Mouse (Mus musculus): Measurements from ENCODE around the gene Elavl1. TPM values are rescaled to one million over a fixed set of nuclear protein-coding genes. Genes with fewer than 3 reads are reported as not detected.

Elavl1 gene
- polyA plus RNA-seq, 1 experiment from 2014 or later = 88.6 TPM

DNA sequence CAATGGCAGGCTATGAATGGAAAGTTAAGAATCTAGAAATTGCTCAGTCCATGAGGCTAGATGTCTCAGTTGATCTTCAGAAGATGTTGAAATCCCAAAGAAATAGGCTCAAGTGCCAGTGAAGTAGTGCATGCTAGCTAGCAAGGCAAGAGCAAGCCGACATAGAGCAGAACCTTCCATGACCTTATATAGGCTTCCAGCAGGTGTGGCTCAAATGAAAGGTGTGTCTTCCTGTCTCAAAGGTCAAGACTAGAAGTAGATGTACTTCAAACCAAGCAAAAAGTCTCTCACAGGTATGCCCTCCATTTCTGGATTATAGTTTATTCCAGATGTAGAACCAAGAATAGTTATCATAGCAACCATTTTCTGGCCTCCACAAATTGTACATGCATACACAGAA is 8.8 kb upstream of the Elavl1 start:
- no peak for TF ChIP-seq CTCF (IDR thresholded peaks at IDR 0.05; ENCODE audit: low read depth)

DNA sequence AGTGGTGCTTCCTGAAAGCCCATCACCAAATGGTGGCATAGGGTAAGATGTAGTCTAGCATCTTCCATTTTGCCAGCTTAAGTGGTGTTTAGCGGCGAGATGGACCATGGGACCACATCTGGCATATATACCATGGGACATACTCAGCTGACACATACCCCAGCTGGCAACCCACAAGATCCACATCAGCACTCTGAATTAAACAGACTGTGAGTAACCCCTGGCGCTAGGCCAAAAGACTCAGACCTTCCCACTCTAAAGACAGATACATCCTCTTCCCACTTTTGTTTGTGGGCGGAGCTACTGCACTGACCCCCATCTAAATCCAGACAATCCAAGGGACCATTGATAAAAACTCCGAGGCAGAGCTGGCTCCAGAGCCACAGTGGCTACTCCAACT is 3.8 kb upstream of the Elavl1 start:
- Histone ChIP-seq H3K9ac (ENCODE audit: low read length) (no peak overlapping the region), H3K27ac (replicated peaks) (no peak overlapping the region), H3K9me3 (ENCODE audit: control insufficient read depth, low read length) (no peaks in the 10 kb centered on the region), H3K4me1 (replicated peaks; ENCODE audit: control insufficient read depth, insufficient read depth) (no peaks in the 10 kb centered on the region), H3K4me2 (replicated peaks; ENCODE audit: low read depth) (no peak overlapping the region), H3K4me3 (ENCODE audit: low read depth, low read length) (no peak overlapping the region), H3K27me3 (ENCODE audit: control insufficient read depth, insufficient read depth, low read length) (no peaks in the 10 kb centered on the region), H3K36me3 (ENCODE audit: control insufficient read depth, insufficient read depth, low read length) (peaks cover 24% of the 10 kb centered on the region)
- WGBS = 84% methylated on average over 5 of the region's 5 CpGs
- TF ChIP-seq EP300 (optimal IDR thresholded peaks at IDR 0.05) = no peak
- no peak for TF ChIP-seq CTCF (IDR thresholded peaks at IDR 0.05; ENCODE audit: low read depth)
- DNase-seq (ENCODE audit: low spot score) (no peak), ATAC-seq (ENCODE audit: low FRiP score, low TSS enrichment) (no peak)

More for the DNA sequence above, 8.8 kb upstream of the Elavl1 start:
- DNase-seq (ENCODE audit: low spot score) (no peak), ATAC-seq (ENCODE audit: low FRiP score, low TSS enrichment) (no peak)
- H3K9ac ChIP-seq (ENCODE audit: low read length) = no peak overlapping the region
- H3K36me3 ChIP-seq (ENCODE audit: control insufficient read depth, insufficient read depth, low read length) = peaks cover 17% of the 10 kb centered on the region
- 92% methylated on average over 1 of the region's 1 CpGs for WGBS
- H3K27me3 ChIP-seq (ENCODE audit: control insufficient read depth, insufficient read depth, low read length) = no peaks in the 10 kb centered on the region
- H3K4me2 ChIP-seq (replicated peaks; ENCODE audit: low read depth) = no peak overlapping the region
- H3K4me1 ChIP-seq (replicated peaks; ENCODE audit: control insufficient read depth, insufficient read depth) = no peaks in the 10 kb centered on the region
- no peak overlapping the region for H3K4me3 ChIP-seq (ENCODE audit: low read depth, low read length)
- no peak overlapping the region for H3K27ac ChIP-seq (replicated peaks)
- H3K9me3 ChIP-seq (ENCODE audit: control insufficient read depth, low read length) = no peaks in the 10 kb centered on the region

DNA sequence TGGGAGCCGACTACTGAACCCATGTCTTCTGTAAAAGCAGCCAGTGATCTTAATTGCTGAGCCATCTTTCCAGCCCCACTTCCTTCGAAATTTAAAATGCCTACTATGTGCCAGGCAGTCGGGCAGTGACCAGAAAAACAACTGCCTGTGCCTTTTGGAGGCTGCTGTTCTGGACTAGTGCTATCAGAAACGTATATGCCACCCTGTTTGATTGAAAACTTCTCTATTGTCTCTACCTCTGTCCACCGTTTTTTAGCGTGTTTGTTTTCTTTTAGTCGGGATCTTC is 481 bp upstream of the Elavl1 start:
- WGBS = 31% methylated on average over 7 of the region's 7 CpGs
- TF ChIP-seq EP300 (optimal IDR thresholded peaks at IDR 0.05) (no peak), CTCF (IDR thresholded peaks at IDR 0.05; ENCODE audit: low read depth) (no peak)

DNA sequence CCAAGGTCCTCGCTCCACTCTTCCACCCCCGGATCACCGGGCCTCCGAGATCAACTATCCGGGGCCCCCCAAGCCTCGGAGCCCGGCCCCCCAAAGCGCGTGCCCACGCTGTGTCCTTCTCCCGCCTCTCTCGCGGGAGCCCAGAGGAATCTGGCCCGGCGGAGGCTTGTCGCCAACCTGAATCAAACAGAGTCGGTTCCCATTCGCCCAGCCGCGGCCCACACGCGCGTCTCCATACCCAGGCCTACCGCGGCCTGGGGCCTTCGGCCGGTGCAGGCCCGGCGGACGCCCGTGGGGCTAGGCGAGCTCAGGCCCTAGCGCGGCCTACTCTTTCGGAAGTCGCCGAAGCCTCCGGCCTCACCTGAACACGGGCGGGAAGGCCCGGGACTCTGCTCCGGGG is 688 bp downstream of the Elavl1 start:
- Histone ChIP-seq H3K4me1 (replicated peaks; ENCODE audit: control insufficient read depth, insufficient read depth) (peaks cover 4% of the 10 kb centered on the region; the same call in 1 of the 2 replicates), H3K9me3 (ENCODE audit: control insufficient read depth, low read length) (no peaks in the 10 kb centered on the region), H3K27me3 (ENCODE audit: control insufficient read depth, insufficient read depth, low read length) (no peaks in the 10 kb centered on the region), H3K36me3 (ENCODE audit: control insufficient read depth, insufficient read depth, low read length) (peaks cover 14% of the 10 kb centered on the region), H3K4me2 (replicated peaks; ENCODE audit: low read depth) (peak overlapping the region; percentile 53), H3K4me3 (ENCODE audit: low read depth, low read length) (peak overlapping the region; percentile 99), H3K9ac (ENCODE audit: low read length) (peak overlapping the region; percentile 98), H3K27ac (replicated peaks) (peak overlapping the region; percentile 92)
- TF ChIP-seq EP300 (optimal IDR thresholded peaks at IDR 0.05) (no peak), CTCF (IDR thresholded peaks at IDR 0.05; ENCODE audit: low read depth) (no peak)
- DNase-seq (ENCODE audit: low spot score) (no peak), ATAC-seq (ENCODE audit: low FRiP score, low TSS enrichment) (peak; percentile 80)
- 0% methylated on average over 42 of the region's 42 CpGs for whole genome bisulfite sequencing

More for the DNA sequence above, 481 bp upstream of the Elavl1 start:
- peak overlapping the region; percentile 99 for H3K4me3 ChIP-seq (ENCODE audit: low read depth, low read length)
- H3K36me3 ChIP-seq (ENCODE audit: control insufficient read depth, insufficient read depth, low read length) = peaks cover 15% of the 10 kb centered on the region
- peak overlapping the region; percentile 53 for H3K4me2 ChIP-seq (replicated peaks; ENCODE audit: low read depth)
- H3K9ac ChIP-seq (ENCODE audit: low read length) = peak overlapping the region; percentile 98
- ATAC-seq (ENCODE audit: low FRiP score, low TSS enrichment) (no peak), DNase-seq (ENCODE audit: low spot score) (no peak)
- H3K4me1 ChIP-seq (replicated peaks; ENCODE audit: control insufficient read depth, insufficient read depth) = peaks cover 4% of the 10 kb centered on the region; the same call in 1 of the 2 replicates
- H3K27me3 ChIP-seq (ENCODE audit: control insufficient read depth, insufficient read depth, low read length) = no peaks in the 10 kb centered on the region
- no peaks in the 10 kb centered on the region for H3K9me3 ChIP-seq (ENCODE audit: control insufficient read depth, low read length)
- peak overlapping the region; percentile 91 for H3K27ac ChIP-seq (replicated peaks)

- Histone ChIP-seq H3K4me1 (replicated peaks; ENCODE audit: control insufficient read depth, insufficient read depth) (peaks cover 4% of the 10 kb centered on the region; the same call in 1 of the 2 replicates), H3K27me3 (ENCODE audit: control insufficient read depth, insufficient read depth, low read length) (no peaks in the 10 kb centered on the region), H3K9ac (ENCODE audit: low read length) (peak overlapping the region; percentile 98), H3K27ac (replicated peaks) (no peak overlapping the region; the same call in 1 of the 2 replicates), H3K4me3 (ENCODE audit: low read depth, low read length) (peak overlapping the region; percentile 99), H3K4me2 (replicated peaks; ENCODE audit: low read depth) (peak overlapping the region; percentile 53), H3K36me3 (ENCODE audit: control insufficient read depth, insufficient read depth, low read length) (peaks cover 9% of the 10 kb centered on the region), H3K9me3 (ENCODE audit: control insufficient read depth, low read length) (no peaks in the 10 kb centered on the region)
- no peak for ATAC-seq (ENCODE audit: low FRiP score, low TSS enrichment)
- no peak for DNase-seq (ENCODE audit: low spot score)
- no peak for TF ChIP-seq CTCF (IDR thresholded peaks at IDR 0.05; ENCODE audit: low read depth)
- no peak for TF ChIP-seq EP300 (optimal IDR thresholded peaks at IDR 0.05)
- 2% methylated on average over 6 of the region's 6 CpGs for WGBS
These were observed 1.3 kb downstream of the Elavl1 start for GRCm38 (mm10) chr8:4323917-4324316.

DNA sequence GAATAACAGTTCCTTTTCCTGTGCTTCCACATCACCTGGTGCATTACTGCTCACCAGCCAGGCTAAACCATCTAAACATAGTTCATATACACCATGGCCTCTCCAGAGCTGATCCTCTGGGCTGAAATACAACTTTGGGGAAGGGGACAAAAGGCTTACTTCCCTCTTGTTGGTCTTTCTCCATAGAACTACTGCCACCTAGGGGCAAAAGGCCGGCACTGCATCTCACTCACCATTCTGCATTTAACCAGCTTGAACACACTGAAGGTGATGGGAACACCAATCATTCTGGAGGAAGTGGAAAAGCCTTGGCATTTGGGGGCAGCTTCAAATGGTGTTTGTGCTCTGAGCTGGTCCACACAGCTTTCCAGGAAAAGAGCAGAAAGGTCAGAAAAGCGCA is 2.7 kb downstream of the Elavl1 start:
- H3K9me3 ChIP-seq (ENCODE audit: control insufficient read depth, low read length) = no peaks in the 10 kb centered on the region
- H3K36me3 ChIP-seq (ENCODE audit: control insufficient read depth, insufficient read depth, low read length) = no peaks in the 10 kb centered on the region; the same call in 1 of the 2 replicates
- peaks cover 4% of the 10 kb centered on the region; the same call in 1 of the 2 replicates for H3K4me1 ChIP-seq (replicated peaks; ENCODE audit: control insufficient read depth, insufficient read depth)
- no peak overlapping the region for H3K4me2 ChIP-seq (replicated peaks; ENCODE audit: low read depth)
- ATAC-seq (ENCODE audit: low FRiP score, low TSS enrichment) = no peak
- H3K27me3 ChIP-seq (ENCODE audit: control insufficient read depth, insufficient read depth, low read length) = no peaks in the 10 kb centered on the region
- H3K27ac ChIP-seq (replicated peaks) = no peak overlapping the region
- no peak overlapping the region for H3K4me3 ChIP-seq (ENCODE audit: low read depth, low read length)
- peak; percentile 79 for DNase-seq (ENCODE audit: low spot score)
- TF ChIP-seq CTCF (IDR thresholded peaks at IDR 0.05; ENCODE audit: low read depth) (peak; percentile 94), EP300 (optimal IDR thresholded peaks at IDR 0.05) (no peak)
- H3K9ac ChIP-seq (ENCODE audit: low read length) = 0 out of 2 replicates have a peak overlapping the region, but pooled peaks have one; percentile 13
- WGBS = 24% methylated on average over 2 of the region's 2 CpGs
